Comparison of ENCODE assay signal across 30 mouse cellular contexts in genomic region chr14:8511276-8511675, GRCm38 (mm10).
DNase-seq lines count a peak whose midpoint lies in the region; ATAC-seq lines count a peak whose summit lies in the region.
"Had no signal": no experiment of that assay in that cellular context is flagged by ENCODE, and none has a peak within 500 bp of the region (broad histone marks: within the 10 kb centered on the region; RNA-seq: fewer than 3 reads in every experiment).

No protein-coding gene starts in this region.

- no peaks in the 10 kb centered on the region for H3K36me3 ChIP-seq in forebrain, embryonic 11.5 days (ENCODE audit: control insufficient read depth, insufficient read depth, low read length)
- H3K36me3 ChIP-seq in forebrain, embryonic 10.5 days (replicated peaks), result no peaks in the 10 kb centered on the region
- H3K36me3 ChIP-seq in forebrain, embryonic 13.5 days (ENCODE audit: poor library complexity, severe bottlenecking), result no peaks in the 10 kb centered on the region
- H3K36me3 ChIP-seq: embryonic facial prominence, embryonic 13.5 days; heart, embryonic 13.5 days; limb, embryonic 15.5 days had no signal

- H3K9ac ChIP-seq in forebrain, embryonic 11.5 days (ENCODE audit: low read length), result no peak overlapping the region
- H3K9ac ChIP-seq in forebrain, embryonic 13.5 days, result no peak overlapping the region
- H3K9ac ChIP-seq: embryonic facial prominence, embryonic 13.5 days; heart, embryonic 13.5 days; hindbrain, embryonic 14.5 days; limb, embryonic 15.5 days; liver, embryonic 14.5 days had no signal

- no peak overlapping the region for H3K4me2 ChIP-seq in forebrain, embryonic 11.5 days (ENCODE audit: low read depth, low read length, severe bottlenecking)
- H3K4me2 ChIP-seq in forebrain, embryonic 13.5 days, result no peak overlapping the region
- H3K4me2 ChIP-seq: embryonic facial prominence, embryonic 13.5 days; heart, embryonic 13.5 days; hindbrain, embryonic 14.5 days; limb, embryonic 15.5 days had no signal

- H3K27me3 ChIP-seq in forebrain, embryonic 11.5 days (ENCODE audit: control insufficient read depth, insufficient read depth, low read length), result no peaks in the 10 kb centered on the region
- H3K27me3 ChIP-seq in forebrain, embryonic 10.5 days (ENCODE audit: poor library complexity, severe bottlenecking), result no peaks in the 10 kb centered on the region
- H3K27me3 ChIP-seq in forebrain, embryonic 13.5 days, result no peaks in the 10 kb centered on the region
- H3K27me3 ChIP-seq: CH12.LX; embryonic facial prominence, embryonic 13.5 days; heart, embryonic 13.5 days; limb, embryonic 15.5 days had no signal

- WGBS in forebrain, embryonic 11.5 days, result 63% methylated on average over 4 of the region's 4 CpGs
- WGBS in forebrain, embryonic 10.5 days, result 90% methylated on average over 4 of the region's 4 CpGs
- WGBS in forebrain, embryonic 13.5 days, result 34% methylated on average over 4 of the region's 4 CpGs

- ATAC-seq in forebrain, embryonic 11.5 days (replicated peaks; ENCODE audit: low FRiP score), result peak; percentile 40; the same call in 1 of the 2 replicates
- ATAC-seq in forebrain, embryonic 13.5 days, result peak; percentile 78
- ATAC-seq: activated CD4-positive, CD25-positive, alpha-beta regulatory T cell, adult 4 months; intestine, postnatal 0 days had no signal

- no peaks in the 10 kb centered on the region for H3K4me1 ChIP-seq in forebrain, embryonic 11.5 days (replicated peaks; ENCODE audit: control insufficient read depth, insufficient read depth, low read length)
- H3K4me1 ChIP-seq in forebrain, embryonic 10.5 days, result no peaks in the 10 kb centered on the region
- H3K4me1 ChIP-seq in forebrain, embryonic 13.5 days, result peaks cover 26% of the 10 kb centered on the region
- H3K4me1 ChIP-seq: embryonic facial prominence, embryonic 13.5 days; heart, embryonic 13.5 days; limb, embryonic 15.5 days had no signal

- no peak overlapping the region for H3K4me3 ChIP-seq in forebrain, embryonic 11.5 days (ENCODE audit: low read depth, low read length)
- no peak overlapping the region for H3K4me3 ChIP-seq in forebrain, embryonic 10.5 days
- H3K4me3 ChIP-seq in forebrain, embryonic 13.5 days, result no peak overlapping the region
- H3K4me3 ChIP-seq: embryonic facial prominence, embryonic 13.5 days; heart, embryonic 13.5 days; left cerebral cortex, adult 2 months; limb, embryonic 15.5 days had no signal

- no peak for DNase-seq in forebrain, embryonic 11.5 days (ENCODE audit: low spot score)
- no peak for DNase-seq in forebrain, embryonic 10.5 days (ENCODE audit: extremely low spot score, low spot score)
- peak; percentile 42 for DNase-seq in layer of hippocampus, adult 9-11 months
- no peak for DNase-seq in layer of hippocampus, postnatal 36 days
- peak; percentile 27 for DNase-seq in forelimb bud, embryonic 11.5 days (ENCODE audit: low read depth, low spot score)
- DNase-seq in urinary bladder, postnatal 36 days (ENCODE audit: low spot score in 2 of 2), result no peak
- DNase-seq in lung, postnatal 36 days, result no peak
- DNase-seq: adrenal gland, adult 2 months; cerebellum, adult 11-12 months; cerebellum, adult 9-11 months; heart, postnatal 10 days; kidney, adult 9 months; kidney, postnatal 10 days; lung, adult 2 months; lung, postnatal 10 days; midbrain, embryonic 14.5 days; retina, postnatal 1 day; right cerebral cortex, postnatal 25 days; spleen, adult 18-20 months; thymus, postnatal 4 days had no signal

- 0 out of 2 replicates have a peak overlapping the region, but pooled peaks have one; percentile 25 for H3K27ac ChIP-seq in forebrain, embryonic 11.5 days (ENCODE audit: low read depth, low read length)
- no peak overlapping the region for H3K27ac ChIP-seq in forebrain, embryonic 10.5 days
- H3K27ac ChIP-seq in forebrain, embryonic 13.5 days, result peak overlapping the region; percentile 87
- H3K27ac ChIP-seq: embryonic facial prominence, embryonic 13.5 days; heart, embryonic 13.5 days; hindbrain, embryonic 14.5 days; left cerebral cortex, adult 2 months; limb, embryonic 15.5 days; liver, embryonic 14.5 days had no signal

- H3K9me3 ChIP-seq in forebrain, embryonic 11.5 days (ENCODE audit: control insufficient read depth, low read length), result no peaks in the 10 kb centered on the region
- no peaks in the 10 kb centered on the region for H3K9me3 ChIP-seq in forebrain, embryonic 10.5 days
- no peaks in the 10 kb centered on the region for H3K9me3 ChIP-seq in forebrain, embryonic 13.5 days (replicated peaks)
- H3K9me3 ChIP-seq: embryonic facial prominence, embryonic 13.5 days; heart, embryonic 13.5 days; limb, embryonic 15.5 days had no signal

Comparison
In these comparisons a context has a peak if more than half of its experiments do, and no peak if none do; other contexts are left out.
1. DNase-seq: peak in layer of hippocampus, adult 9-11 months (single experiment) and forelimb bud, embryonic 11.5 days (single experiment); none in forebrain, embryonic 11.5 days (single experiment), forebrain, embryonic 10.5 days (single experiment), layer of hippocampus, postnatal 36 days (0 of 2), urinary bladder, postnatal 36 days (0 of 2) and lung, postnatal 36 days (single experiment).